Mouse (Mus musculus): ENCODE data around the gene Lamtor1. TPM values are rescaled to one million over a fixed set of nuclear protein-coding genes. Genes with fewer than 3 reads are reported as not detected.

The Lamtor1 gene
- polyA plus RNA-seq, 1 experiment, result 78.1 TPM

GRCm38 (mm10) chr7:101886274-101886673, 19.4 kb upstream of the Lamtor1 start:
- 82% methylated on average over 6 of the region's 6 CpGs for WGBS
- TF ChIP-seq POLR2A (IDR thresholded peaks at IDR 0.05; ENCODE audit: borderline replicate concordance, control insufficient read depth, low read depth, low read length) (no peak), CTCF (IDR thresholded peaks at IDR 0.05; ENCODE audit: control insufficient read depth, insufficient read depth, low read length) (no peak)
- no peaks in the 10 kb centered on the region for H3K4me1 ChIP-seq (ENCODE audit: control insufficient read depth, insufficient read depth, low read length)

GRCm38 (mm10) chr7:101888460-101888859, 17.2 kb upstream of the Lamtor1 start:
- TF ChIP-seq CTCF (IDR thresholded peaks at IDR 0.05; ENCODE audit: control insufficient read depth, insufficient read depth, low read length) (no peak), POLR2A (IDR thresholded peaks at IDR 0.05; ENCODE audit: borderline replicate concordance, control insufficient read depth, low read depth, low read length) (no peak)
- Histone ChIP-seq H3K4me1 (ENCODE audit: control insufficient read depth, insufficient read depth, low read length) (no peaks in the 10 kb centered on the region), H3K27ac (ENCODE audit: control insufficient read depth, insufficient read depth, low read depth, low read length, poor library complexity) (no peak overlapping the region), H3K4me3 (replicated peaks; ENCODE audit: control insufficient read depth, low read depth, low read length) (no peak overlapping the region)
- WGBS, result 78% methylated on average over 4 of the region's 4 CpGs

More at GRCm38 (mm10) chr7:101886274-101886673, 19.4 kb upstream of the Lamtor1 start:
- no peak overlapping the region for H3K27ac ChIP-seq (ENCODE audit: control insufficient read depth, insufficient read depth, low read depth, low read length, poor library complexity)
- H3K4me3 ChIP-seq (replicated peaks; ENCODE audit: control insufficient read depth, low read depth, low read length), result no peak overlapping the region

DNA sequence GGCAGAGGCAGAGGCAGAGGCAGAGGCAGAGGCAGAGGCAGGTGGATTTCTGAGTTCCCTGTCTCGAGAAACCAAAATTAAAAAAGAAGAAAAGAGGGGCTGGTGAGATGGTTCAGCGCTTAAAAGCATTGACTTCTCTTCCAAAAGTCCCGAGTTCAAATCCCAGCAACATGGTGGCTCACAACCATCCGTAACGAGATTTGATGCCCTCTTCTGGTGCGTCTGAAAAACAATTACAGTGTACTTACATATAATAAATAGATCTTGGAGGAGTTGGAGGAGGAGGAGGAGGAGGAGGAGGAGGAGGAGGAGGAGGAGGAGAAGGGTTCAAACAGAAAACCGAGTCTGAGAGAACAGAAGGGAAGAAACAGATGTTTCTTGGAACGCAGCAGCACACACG, 10.0 kb upstream of the Lamtor1 start:
- Histone ChIP-seq H3K4me3 (replicated peaks; ENCODE audit: control insufficient read depth, low read depth, low read length) (peak overlapping the region; percentile 92), H3K27ac (ENCODE audit: control insufficient read depth, insufficient read depth, low read depth, low read length, poor library complexity) (peak overlapping the region; percentile 69), H3K4me1 (ENCODE audit: control insufficient read depth, insufficient read depth, low read length) (peaks cover 3% of the 10 kb centered on the region)
- TF ChIP-seq POLR2A (IDR thresholded peaks at IDR 0.05; ENCODE audit: borderline replicate concordance, control insufficient read depth, low read depth, low read length) (no peak), CTCF (IDR thresholded peaks at IDR 0.05; ENCODE audit: control insufficient read depth, insufficient read depth, low read length) (no peak)
- 38% methylated on average over 9 of the region's 9 CpGs for WGBS

GRCm38 (mm10) chr7:101896104-101897066, 9.3 kb upstream of the Lamtor1 start:
- Histone ChIP-seq H3K4me1 (ENCODE audit: control insufficient read depth, insufficient read depth, low read length) (peaks cover 3% of the 10 kb centered on the region), H3K4me3 (replicated peaks; ENCODE audit: control insufficient read depth, low read depth, low read length) (peak overlapping the region; percentile 92), H3K27ac (ENCODE audit: control insufficient read depth, insufficient read depth, low read depth, low read length, poor library complexity) (peak overlapping the region; percentile 77)
- WGBS, result under 1% methylated on average over 57 of the region's 57 CpGs
- peak; percentile 66; the same call in 1 of the 2 replicates for TF ChIP-seq POLR2A (IDR thresholded peaks at IDR 0.05; ENCODE audit: borderline replicate concordance, control insufficient read depth, low read depth, low read length)
- TF ChIP-seq CTCF (IDR thresholded peaks at IDR 0.05; ENCODE audit: control insufficient read depth, insufficient read depth, low read length), result no peak

- no peak overlapping the region for H3K27ac ChIP-seq (ENCODE audit: control insufficient read depth, insufficient read depth, low read depth, low read length, poor library complexity)
- H3K4me3 ChIP-seq (replicated peaks; ENCODE audit: control insufficient read depth, low read depth, low read length), result no peak overlapping the region
- WGBS, result 74% methylated on average over 16 of the region's 16 CpGs
These were observed 5.2 kb upstream of the Lamtor1 start for GRCm38 (mm10) chr7:101900331-101901097.

DNA sequence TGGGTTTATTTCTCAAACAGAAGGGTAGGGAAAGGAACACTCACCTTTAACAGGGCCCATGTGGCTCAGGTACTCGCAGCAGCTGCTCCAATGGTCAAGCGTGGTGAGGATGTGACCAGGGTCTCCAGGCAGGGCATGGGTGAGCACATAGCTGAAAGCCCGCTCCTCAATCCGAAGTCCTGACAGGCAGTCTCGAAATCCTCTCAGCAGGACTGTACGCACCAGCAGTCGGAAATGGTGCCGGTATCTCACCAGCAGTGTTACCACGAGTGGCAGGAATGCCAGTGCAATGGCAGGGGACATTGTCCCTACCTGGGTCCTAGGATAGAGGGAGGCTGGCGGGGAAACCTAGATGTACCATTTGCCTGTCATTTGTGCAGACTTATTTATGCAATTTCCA, 3.7 kb upstream of the Lamtor1 start:
- Histone ChIP-seq H3K27ac (ENCODE audit: control insufficient read depth, insufficient read depth, low read depth, low read length, poor library complexity) (no peak overlapping the region), H3K4me3 (replicated peaks; ENCODE audit: control insufficient read depth, low read depth, low read length) (no peak overlapping the region), H3K4me1 (ENCODE audit: control insufficient read depth, insufficient read depth, low read length) (peaks cover 6% of the 10 kb centered on the region)
- WGBS, result 85% methylated on average over 10 of the region's 10 CpGs
- TF ChIP-seq CTCF (IDR thresholded peaks at IDR 0.05; ENCODE audit: control insufficient read depth, insufficient read depth, low read length) (no peak), POLR2A (IDR thresholded peaks at IDR 0.05; ENCODE audit: borderline replicate concordance, control insufficient read depth, low read depth, low read length) (no peak)

More at GRCm38 (mm10) chr7:101900331-101901097, 5.2 kb upstream of the Lamtor1 start:
- TF ChIP-seq POLR2A (IDR thresholded peaks at IDR 0.05; ENCODE audit: borderline replicate concordance, control insufficient read depth, low read depth, low read length) (no peak), CTCF (IDR thresholded peaks at IDR 0.05; ENCODE audit: control insufficient read depth, insufficient read depth, low read length) (no peak)
- peaks cover 3% of the 10 kb centered on the region for H3K4me1 ChIP-seq (ENCODE audit: control insufficient read depth, insufficient read depth, low read length)

- peaks cover 6% of the 10 kb centered on the region for H3K4me1 ChIP-seq (ENCODE audit: control insufficient read depth, insufficient read depth, low read length)
- H3K27ac ChIP-seq (ENCODE audit: control insufficient read depth, insufficient read depth, low read depth, low read length, poor library complexity), result no peak overlapping the region
- H3K4me3 ChIP-seq (replicated peaks; ENCODE audit: control insufficient read depth, low read depth, low read length), result no peak overlapping the region
- no peak for TF ChIP-seq CTCF (IDR thresholded peaks at IDR 0.05; ENCODE audit: control insufficient read depth, insufficient read depth, low read length)
- no peak for TF ChIP-seq POLR2A (IDR thresholded peaks at IDR 0.05; ENCODE audit: borderline replicate concordance, control insufficient read depth, low read depth, low read length)
These were observed 2.9 kb upstream of the Lamtor1 start for GRCm38 (mm10) chr7:101902846-101903245.

DNA sequence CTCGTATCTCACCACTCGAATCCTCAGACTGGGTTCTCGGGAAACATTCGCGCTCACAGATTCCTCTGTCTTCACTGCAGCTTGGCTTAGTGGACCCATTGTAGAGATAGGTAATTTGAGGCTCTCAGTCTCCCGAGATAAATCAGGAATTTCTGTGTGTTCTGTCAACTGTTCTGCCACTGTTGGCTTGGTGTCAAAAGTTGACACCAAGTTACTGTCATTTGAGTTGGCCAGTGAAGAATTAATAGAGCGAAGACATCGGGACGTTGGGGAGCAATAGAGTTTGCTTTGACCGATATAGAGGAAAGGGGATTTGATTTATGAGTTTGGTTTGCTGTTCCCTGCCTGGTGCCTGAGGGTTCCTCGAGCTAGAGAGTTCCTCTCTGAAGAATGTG, 580 bp downstream of the Lamtor1 start, which contains the start of gene Tomt:
Gene Tomt (minus strand): TSS at position 73 of the 395 bp plus-strand sequence.
- TF ChIP-seq CTCF (IDR thresholded peaks at IDR 0.05; ENCODE audit: control insufficient read depth, insufficient read depth, low read length), result no peak
- no peak for TF ChIP-seq POLR2A (IDR thresholded peaks at IDR 0.05; ENCODE audit: borderline replicate concordance, control insufficient read depth, low read depth, low read length)
- peaks cover 4% of the 10 kb centered on the region; the same call in 1 of the 2 replicates for H3K4me1 ChIP-seq (ENCODE audit: control insufficient read depth, insufficient read depth, low read length)
- peak within 1 kb of the TSS; percentile 82 for H3K4me3 ChIP-seq (replicated peaks; ENCODE audit: control insufficient read depth, low read depth, low read length)
- WGBS, result under 1% methylated on average over 11 of the region's 11 CpGs
- peak within 1 kb of the TSS; percentile 99 for H3K27ac ChIP-seq (ENCODE audit: control insufficient read depth, insufficient read depth, low read depth, low read length, poor library complexity)
